Mouse (Mus musculus) T-helper 2 cell (primary cell): ENCODE measurements around the gene Qsox2.

Experiments used
- in situ Hi-C: fragments of 300-600 bp; cut with MboI, MseI; formaldehyde crosslinking; loops from one replicate; pipeline ENCODE4 v1.15.1; 2025; ENCODE audit warnings: high pct_unique_total_duplicates

Gene Qsox2

GRCm38 (mm10) chr2:26227788-26228187 lies 9.5 kb downstream of the Qsox2 start:
- in situ Hi-C loops: no loop called here

- in situ Hi-C loops: no loop called here
These were observed 12.1 kb downstream of the Qsox2 start for GRCm38 (mm10) chr2:26225242-26225641.

GRCm38 (mm10) chr2:26223961-26224360 lies 13.4 kb downstream of the Qsox2 start:
- in situ Hi-C loops: no loop called here

GRCm38 (mm10) chr2:26214526-26214925 lies 22.8 kb downstream of the Qsox2 start:
- in situ Hi-C loops: loop anchor here (5.0 kb wide), 1 partner anchor 53 kb away; no protein-coding TSS in a partner anchor

GRCm38 (mm10) chr2:26209566-26209965 lies 27.8 kb downstream of the Qsox2 start:
- in situ Hi-C loops: no loop called here

- in situ Hi-C loops: no loop called here
These were observed 29.1 kb downstream of the Qsox2 start, which contains the start of gene Lhx3 for GRCm38 (mm10) chr2:26208126-26208789. TSS of gene Lhx3 (minus strand) at chr2:26208289.

GRCm38 (mm10) chr2:26207559-26207958 lies 29.8 kb downstream of the Qsox2 start:
- in situ Hi-C loops: no loop called here

- in situ Hi-C loops: no loop called here
These were observed 31.6 kb downstream of the Qsox2 start for GRCm38 (mm10) chr2:26205761-26206160.

- in situ Hi-C loops: no loop called here
These were observed 32.2 kb downstream of the Qsox2 start for GRCm38 (mm10) chr2:26205126-26205525.

GRCm38 (mm10) chr2:26202849-26203475 lies 34.4 kb downstream of the Qsox2 start:
- in situ Hi-C loops: no loop called here

GRCm38 (mm10) chr2:26201926-26202848 lies 35.1 kb downstream of the Qsox2 start:
- in situ Hi-C loops: no loop called here

GRCm38 (mm10) chr2:26198488-26198887 lies 38.8 kb downstream of the Qsox2 start:
- in situ Hi-C loops: no loop called here

GRCm38 (mm10) chr2:26194552-26195339 lies 42.6 kb downstream of the Qsox2 start:
- in situ Hi-C loops: no loop called here

- in situ Hi-C loops: no loop called here
These were observed 48.8 kb downstream of the Qsox2 start for GRCm38 (mm10) chr2:26188517-26188916.

GRCm38 (mm10) chr2:26184352-26184751 lies 53.0 kb downstream of the Qsox2 start:
- in situ Hi-C loops: no loop called here

GRCm38 (mm10) chr2:26182646-26183045 lies 54.7 kb downstream of the Qsox2 start:
- in situ Hi-C loops: no loop called here

GRCm38 (mm10) chr2:26177189-26177588 lies 60.1 kb downstream of the Qsox2 start:
- in situ Hi-C loops: loop anchor here (10.0 kb wide), 1 partner anchor 908 kb away; no protein-coding TSS in a partner anchor

GRCm38 (mm10) chr2:26176731-26177130 lies 60.6 kb downstream of the Qsox2 start:
- in situ Hi-C loops: loop anchor here (10.0 kb wide), 1 partner anchor 908 kb away; no protein-coding TSS in a partner anchor

GRCm38 (mm10) chr2:26175191-26175590 lies 62.1 kb downstream of the Qsox2 start:
- in situ Hi-C loops: loop anchor here (10.0 kb wide), 1 partner anchor 910 kb away; no protein-coding TSS in a partner anchor

GRCm38 (mm10) chr2:26172166-26172565 lies 65.2 kb downstream of the Qsox2 start:
- in situ Hi-C loops: loop anchor here (10.0 kb wide), 1 partner anchor 913 kb away; no protein-coding TSS in a partner anchor

- in situ Hi-C loops: loop anchor here (10.0 kb wide), 1 partner anchor 914 kb away; no protein-coding TSS in a partner anchor
These were observed 66.9 kb downstream of the Qsox2 start for GRCm38 (mm10) chr2:26170376-26170775.
